Mouse (Mus musculus): ENCODE results near the gene Car9. TPM values are rescaled to one million over a fixed set of nuclear protein-coding genes. Genes with fewer than 3 reads are reported as not detected.
"Not testable (repeated sequence)": the region's sequence is repeated elsewhere in the genome, so short reads cannot be mapped to it uniquely, and the experiment has no call there.

Gene Car9
- total and polyA plus RNA-seq, 2 experiments from 2014 or later = 1.1 to 4.6 TPM

DNA sequence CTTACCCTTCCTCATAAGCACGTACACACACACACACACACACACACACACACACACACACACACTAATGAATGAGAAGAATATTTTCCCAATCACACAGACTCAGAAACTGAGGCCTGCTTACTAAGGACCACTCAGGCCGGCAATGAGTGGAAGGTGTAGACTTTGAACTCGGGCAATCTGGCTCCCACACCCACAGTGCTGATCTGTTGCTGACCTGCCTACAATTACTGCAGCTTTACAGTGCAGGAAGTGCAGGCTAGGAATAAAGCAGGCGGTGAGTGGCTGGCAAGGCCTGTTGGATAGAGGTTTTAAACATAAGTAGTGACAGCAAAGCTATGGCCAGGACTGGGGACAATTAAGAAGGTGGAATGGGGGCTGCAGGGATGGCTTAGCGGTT, 25.8 kb upstream of the Car9 start:
- Histone ChIP-seq H3K9ac (replicated peaks; ENCODE audit: low read depth, low read length) (no peak overlapping the region), H3K9me3 (replicated peaks; ENCODE audit: control insufficient read depth, low read length) (no peaks in the 10 kb centered on the region), H3K4me3 (ENCODE audit: low read depth, low read length) (no peak overlapping the region), H3K27ac (ENCODE audit: low read depth) (no peak overlapping the region), H3K4me2 (ENCODE audit: low read depth, low read length) (no peak overlapping the region), H3K4me1 (ENCODE audit: control insufficient read depth, insufficient read depth) (no peaks in the 10 kb centered on the region), H3K36me3 (replicated peaks; ENCODE audit: control insufficient read depth, insufficient read depth, low read length) (no peaks in the 10 kb centered on the region), H3K27me3 (ENCODE audit: control insufficient read depth, insufficient read depth, low read length) (no peaks in the 10 kb centered on the region)
- ATAC-seq (ENCODE audit: insufficient read depth, low read depth) (no peak), DNase-seq (ENCODE audit: low spot score) (no peak)
- TF ChIP-seq CTCF (IDR thresholded peaks at IDR 0.05; ENCODE audit: low read depth) (no peak), EP300 (IDR thresholded peaks at IDR 0.05; ENCODE audit: low read depth) (no peak)
- 78% methylated on average over 5 of the region's 5 CpGs for WGBS

DNA sequence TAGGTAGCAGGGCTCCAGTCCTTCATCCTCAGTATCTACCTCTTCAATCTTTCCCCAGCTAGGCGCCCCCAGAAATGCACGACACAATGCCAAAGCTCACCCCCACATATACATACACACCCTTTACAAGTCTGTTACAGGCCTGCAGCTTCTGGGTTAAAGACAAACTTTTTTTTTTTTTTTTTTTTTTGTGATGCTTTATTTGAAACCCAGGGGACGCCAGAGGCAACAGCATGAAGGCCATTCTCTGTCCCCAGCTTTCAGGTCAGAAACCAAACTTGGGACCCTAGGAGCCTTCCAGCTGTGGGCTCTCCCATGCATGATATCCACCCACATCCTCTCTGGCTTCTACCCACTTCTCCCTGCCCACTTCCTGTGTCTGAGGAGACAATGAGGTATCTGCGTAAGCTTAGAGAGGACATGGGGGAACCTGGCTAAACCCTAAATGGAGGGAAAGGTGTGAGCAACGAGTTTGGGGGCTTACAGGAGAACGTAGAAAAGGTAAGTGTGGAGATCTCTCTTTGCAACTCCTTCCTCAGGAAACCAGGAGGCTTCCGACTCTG, 24.8 kb upstream of the Car9 start:
- no peak for TF ChIP-seq CTCF (IDR thresholded peaks at IDR 0.05; ENCODE audit: low read depth)
- TF ChIP-seq EP300 (IDR thresholded peaks at IDR 0.05; ENCODE audit: low read depth) = no peak
- no peak for DNase-seq (ENCODE audit: low spot score)
- Histone ChIP-seq H3K9me3 (replicated peaks; ENCODE audit: control insufficient read depth, low read length) (no peaks in the 10 kb centered on the region), H3K4me1 (ENCODE audit: control insufficient read depth, insufficient read depth) (no peaks in the 10 kb centered on the region), H3K27me3 (ENCODE audit: control insufficient read depth, insufficient read depth, low read length) (no peaks in the 10 kb centered on the region), H3K36me3 (replicated peaks; ENCODE audit: control insufficient read depth, insufficient read depth, low read length) (no peaks in the 10 kb centered on the region), H3K9ac (replicated peaks; ENCODE audit: low read depth, low read length) (no peak overlapping the region), H3K4me2 (ENCODE audit: low read depth, low read length) (peak overlapping the region; percentile 25; the same call in 1 of the 2 replicates), H3K27ac (ENCODE audit: low read depth) (no peak overlapping the region; the same call in 1 of the 2 replicates), H3K4me3 (ENCODE audit: low read depth, low read length) (peak overlapping the region; percentile 15; the same call in 1 of the 2 replicates)
- 58% methylated on average over 7 of the region's 7 CpGs for WGBS
- no peak for ATAC-seq (ENCODE audit: insufficient read depth, low read depth)

DNA sequence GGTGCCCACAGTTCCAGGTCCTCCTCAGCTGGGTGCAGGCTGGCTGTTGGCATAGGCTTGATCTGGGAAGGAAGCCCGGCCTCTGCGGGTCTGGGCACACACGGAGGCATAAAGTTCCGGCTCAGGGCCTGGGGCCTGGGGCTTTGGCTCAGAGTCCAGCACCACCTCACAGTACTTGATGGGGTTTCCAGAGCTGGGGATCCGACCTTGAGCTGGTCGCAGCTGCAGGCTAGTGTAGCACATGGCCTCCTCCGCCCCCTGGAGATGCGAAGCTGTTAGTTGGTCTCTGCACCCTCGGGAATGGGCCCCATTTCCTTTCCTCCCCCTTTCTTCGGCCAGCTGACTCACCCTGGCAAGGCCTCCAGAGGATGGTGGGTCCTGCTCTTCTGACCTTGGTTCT, 24.2 kb upstream of the Car9 start:
- no peak for TF ChIP-seq CTCF (IDR thresholded peaks at IDR 0.05; ENCODE audit: low read depth)
- no peak for TF ChIP-seq EP300 (IDR thresholded peaks at IDR 0.05; ENCODE audit: low read depth)
- ATAC-seq (ENCODE audit: insufficient read depth, low read depth) (no peak), DNase-seq (ENCODE audit: low spot score) (no peak)
- H3K27ac ChIP-seq (ENCODE audit: low read depth) = no peak overlapping the region; the same call in 1 of the 2 replicates
- H3K4me3 ChIP-seq (ENCODE audit: low read depth, low read length) = peak overlapping the region; percentile 15; the same call in 1 of the 2 replicates
- WGBS = 54% methylated on average over 10 of the region's 10 CpGs
- H3K36me3 ChIP-seq (replicated peaks; ENCODE audit: control insufficient read depth, insufficient read depth, low read length) = no peaks in the 10 kb centered on the region
- no peak overlapping the region; the same call in 1 of the 2 replicates for H3K9ac ChIP-seq (replicated peaks; ENCODE audit: low read depth, low read length)
- no peaks in the 10 kb centered on the region for H3K9me3 ChIP-seq (replicated peaks; ENCODE audit: control insufficient read depth, low read length)
- peak overlapping the region; percentile 25; the same call in 1 of the 2 replicates for H3K4me2 ChIP-seq (ENCODE audit: low read depth, low read length)
- no peaks in the 10 kb centered on the region for H3K4me1 ChIP-seq (ENCODE audit: control insufficient read depth, insufficient read depth)
- H3K27me3 ChIP-seq (ENCODE audit: control insufficient read depth, insufficient read depth, low read length) = no peaks in the 10 kb centered on the region

DNA sequence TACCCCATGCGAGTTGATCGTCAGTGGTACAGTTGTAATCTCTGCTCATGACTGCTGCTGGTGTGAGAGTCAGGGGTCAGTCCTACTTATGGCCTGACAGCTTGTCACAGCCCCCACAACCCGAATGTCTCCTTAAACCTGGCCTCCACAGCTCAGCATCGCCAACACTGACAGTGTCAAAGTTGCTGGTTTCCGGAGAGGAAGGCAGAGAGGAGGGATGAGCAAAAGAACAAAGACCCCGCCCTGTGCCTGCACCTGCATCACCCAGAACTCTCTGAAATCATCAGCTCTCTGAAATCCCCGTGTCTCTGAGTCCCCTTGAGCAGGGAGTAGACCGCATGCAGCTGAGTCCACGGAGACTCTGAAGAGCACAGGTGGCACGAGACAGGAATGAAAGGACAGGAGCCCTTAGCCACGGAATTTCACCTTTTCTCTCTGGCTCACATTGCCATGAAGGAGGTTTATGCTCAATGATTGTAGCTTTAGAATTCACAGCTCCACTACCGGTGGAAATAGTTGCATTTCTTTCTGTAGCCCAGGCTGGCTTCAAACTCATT, 23.2 kb upstream of the Car9 start, which contains the start of gene Sit1:
Sit1 (minus strand) TSS at position 200 of the 557 bp plus-strand sequence.
- H3K4me3 ChIP-seq (ENCODE audit: low read depth, low read length) = peak within 1 kb of the TSS; percentile 15; the same call in 1 of the 2 replicates
- 56% methylated on average over 12 of the region's 12 CpGs for WGBS
- H3K27ac ChIP-seq (ENCODE audit: low read depth) = no peak within 1 kb of the TSS; the same call in 1 of the 2 replicates
- H3K36me3 ChIP-seq (replicated peaks; ENCODE audit: control insufficient read depth, insufficient read depth, low read length) = no peaks in the 10 kb centered on the region
- no peaks in the 10 kb centered on the region for H3K4me1 ChIP-seq (ENCODE audit: control insufficient read depth, insufficient read depth)
- H3K27me3 ChIP-seq (ENCODE audit: control insufficient read depth, insufficient read depth, low read length) = no peaks in the 10 kb centered on the region
- ATAC-seq (ENCODE audit: insufficient read depth, low read depth) (no peak), DNase-seq (ENCODE audit: low spot score) (no peak)
- H3K9ac ChIP-seq (replicated peaks; ENCODE audit: low read depth, low read length) = no peak within 1 kb of the TSS; the same call in 1 of the 2 replicates
- no peaks in the 10 kb centered on the region for H3K9me3 ChIP-seq (replicated peaks; ENCODE audit: control insufficient read depth, low read length)
- TF ChIP-seq EP300 (IDR thresholded peaks at IDR 0.05; ENCODE audit: low read depth) (no peak), CTCF (IDR thresholded peaks at IDR 0.05; ENCODE audit: low read depth) (no peak)
- H3K4me2 ChIP-seq (ENCODE audit: low read depth, low read length) = peak within 1 kb of the TSS; percentile 25; the same call in 1 of the 2 replicates

DNA sequence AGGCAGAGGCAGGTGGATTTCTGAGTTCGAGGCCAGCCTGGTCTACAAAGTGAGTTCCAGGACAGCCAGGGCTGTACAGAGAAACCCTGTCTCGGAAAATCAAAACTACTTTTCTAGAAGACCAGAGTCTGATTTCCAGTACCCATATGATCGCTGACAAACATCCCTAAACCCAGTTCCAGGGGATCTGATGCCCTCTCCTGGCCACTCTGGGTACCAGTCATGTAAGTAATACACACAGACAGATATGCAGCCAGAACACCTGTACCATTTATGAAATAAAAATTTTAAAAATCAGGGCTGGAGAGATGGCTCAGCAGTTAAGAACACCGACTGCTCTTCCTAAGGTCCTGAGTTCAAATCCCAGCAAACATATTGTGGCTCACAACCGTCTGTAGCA, 21.1 kb upstream of the Car9 start:
- TF ChIP-seq CTCF (IDR thresholded peaks at IDR 0.05; ENCODE audit: low read depth) = peak; percentile 7; the same call in 1 of the 2 replicates
- WGBS = 89% methylated on average over 5 of the region's 5 CpGs
- not testable (repeated sequence) for H3K27ac ChIP-seq (ENCODE audit: low read depth); H3K27me3 ChIP-seq (ENCODE audit: control insufficient read depth, insufficient read depth, low read length); H3K9me3 ChIP-seq (replicated peaks; ENCODE audit: control insufficient read depth, low read length); H3K4me2 ChIP-seq (ENCODE audit: low read depth, low read length); H3K36me3 ChIP-seq (replicated peaks; ENCODE audit: control insufficient read depth, insufficient read depth, low read length); H3K4me3 ChIP-seq (ENCODE audit: low read depth, low read length); ATAC-seq (ENCODE audit: insufficient read depth, low read depth); H3K4me1 ChIP-seq (ENCODE audit: control insufficient read depth, insufficient read depth); DNase-seq (ENCODE audit: low spot score); H3K9ac ChIP-seq (replicated peaks; ENCODE audit: low read depth, low read length)
